Mouse (Mus musculus): ENCODE data around the gene Calm3. TPM values are rescaled to one million over a fixed set of nuclear protein-coding genes. Genes with fewer than 3 reads are reported as not detected.
A peak's percentile ranks its signal among the peaks of the same experiment; 100 is the strongest.

Gene Calm3
- polyA plus RNA-seq, 1 experiment, result 336 TPM

- Histone ChIP-seq H3K4me3 (no peak overlapping the region), H3K36me3 (ENCODE audit: control insufficient read depth, insufficient read depth) (peaks cover 3% of the 10 kb centered on the region), H3K4me2 (ENCODE audit: low read depth) (peak overlapping the region; percentile 44), H3ac (ENCODE audit: control insufficient read depth, insufficient read length) (no peak overlapping the region), H3K79me2 (ENCODE audit: control insufficient read depth, insufficient read depth) (peaks cover 9% of the 10 kb centered on the region), H3K27me3 (ENCODE audit: control insufficient read depth, insufficient read depth, insufficient read length) (no peaks in the 10 kb centered on the region)
- no peak for TF ChIP-seq E2F4 (IDR thresholded peaks at IDR 0.05; ENCODE audit: insufficient read depth)
- peak; percentile 61; the same call in 1 of the 2 replicates for TF ChIP-seq CEBPB (IDR thresholded peaks at IDR 0.05; ENCODE audit: insufficient read depth, poor library complexity, severe bottlenecking)
Measured at GRCm38 (mm10) chr7:16912360-16912759, 11.6 kb downstream of the Calm3 start.

- Histone ChIP-seq H3K79me2 (ENCODE audit: control insufficient read depth, insufficient read depth) (peaks cover 9% of the 10 kb centered on the region), H3K4me3 (no peak overlapping the region), H3K4me2 (ENCODE audit: low read depth) (peak overlapping the region; percentile 44), H3K36me3 (ENCODE audit: control insufficient read depth, insufficient read depth) (peaks cover under 1% of the 10 kb centered on the region), H3K27me3 (ENCODE audit: control insufficient read depth, insufficient read depth, insufficient read length) (no peaks in the 10 kb centered on the region), H3ac (ENCODE audit: control insufficient read depth, insufficient read length) (no peak overlapping the region)
- TF ChIP-seq MYOD1 (IDR thresholded peaks at IDR 0.05; ENCODE audit: control insufficient read depth in 1 of 3, insufficient read length in 2 of 3, low read depth in 2 of 3) (no peak), MAX (IDR thresholded peaks at IDR 0.05; ENCODE audit: low read depth) (no peak), TCF3 (IDR thresholded peaks at IDR 0.05; ENCODE audit: insufficient read length, low read depth) (no peak), MYOG (IDR thresholded peaks at IDR 0.05; ENCODE audit: control insufficient read depth in 1 of 3, insufficient read depth in 1 of 3, insufficient read length in 2 of 3, low read depth in 2 of 3) (no peak), REST (IDR thresholded peaks at IDR 0.05; ENCODE audit: insufficient read depth, insufficient read length) (no peak), SRF (IDR thresholded peaks at IDR 0.05; ENCODE audit: control insufficient read depth, insufficient read length, low read depth) (no peak), POLR2A (IDR thresholded peaks at IDR 0.05; ENCODE audit: insufficient read length, low read depth) (no peak), POLR2AphosphoS2 (IDR thresholded peaks at IDR 0.05; ENCODE audit: insufficient read length, low read depth) (no peak), CEBPB (IDR thresholded peaks at IDR 0.05; ENCODE audit: insufficient read depth, poor library complexity, severe bottlenecking) (no peak), E2F4 (IDR thresholded peaks at IDR 0.05; ENCODE audit: insufficient read depth) (no peak)
Measured at GRCm38 (mm10) chr7:16911904-16912303, 12.0 kb downstream of the Calm3 start.

GRCm38 (mm10) chr7:16909909-16910308 is 14.0 kb downstream of the Calm3 start:
- Histone ChIP-seq H3ac (ENCODE audit: control insufficient read depth, insufficient read length) (no peak overlapping the region), H3K79me2 (ENCODE audit: control insufficient read depth, insufficient read depth) (peaks cover 9% of the 10 kb centered on the region), H3K4me2 (ENCODE audit: low read depth) (peak overlapping the region; percentile 74), H3K36me3 (ENCODE audit: control insufficient read depth, insufficient read depth) (no peaks in the 10 kb centered on the region), H3K4me3 (peak overlapping the region; percentile 13), H3K27me3 (ENCODE audit: control insufficient read depth, insufficient read depth, insufficient read length) (no peaks in the 10 kb centered on the region)
- TF ChIP-seq MYOD1 (IDR thresholded peaks at IDR 0.05; ENCODE audit: control insufficient read depth in 1 of 3, insufficient read length in 2 of 3, low read depth in 2 of 3) (peak in 1 of 3 experiments; percentile 5), POLR2A (IDR thresholded peaks at IDR 0.05; ENCODE audit: insufficient read length, low read depth) (peak; percentile 50), TCF12 (IDR thresholded peaks at IDR 0.05; ENCODE audit: insufficient read depth, poor library complexity, severe bottlenecking) (no peak)

- Histone ChIP-seq H3K36me3 (ENCODE audit: control insufficient read depth, insufficient read depth) (no peaks in the 10 kb centered on the region), H3K27me3 (ENCODE audit: control insufficient read depth, insufficient read depth, insufficient read length) (no peaks in the 10 kb centered on the region), H3K4me3 (peak overlapping the region; percentile 13), H3K79me2 (ENCODE audit: control insufficient read depth, insufficient read depth) (peaks cover 9% of the 10 kb centered on the region), H3ac (ENCODE audit: control insufficient read depth, insufficient read length) (no peak overlapping the region), H3K4me2 (ENCODE audit: low read depth) (peak overlapping the region; percentile 74)
- no peak for TF ChIP-seq TCF12 (IDR thresholded peaks at IDR 0.05; ENCODE audit: insufficient read depth, poor library complexity, severe bottlenecking)
- TF ChIP-seq MYOD1 (IDR thresholded peaks at IDR 0.05; ENCODE audit: control insufficient read depth in 1 of 3, insufficient read length in 2 of 3, low read depth in 2 of 3), result peak in 2 of 3 experiments; percentile 32 to 78
- TF ChIP-seq REST (IDR thresholded peaks at IDR 0.05; ENCODE audit: insufficient read depth, insufficient read length), result no peak
- no peak for TF ChIP-seq E2F4 (IDR thresholded peaks at IDR 0.05; ENCODE audit: insufficient read depth)
- TF ChIP-seq MAX (IDR thresholded peaks at IDR 0.05; ENCODE audit: low read depth), result no peak
- no peak for TF ChIP-seq SRF (IDR thresholded peaks at IDR 0.05; ENCODE audit: control insufficient read depth, insufficient read length, low read depth)
- peak in 2 of 3 experiments; percentile 55 to 58 for TF ChIP-seq MYOG (IDR thresholded peaks at IDR 0.05; ENCODE audit: control insufficient read depth in 1 of 3, insufficient read depth in 1 of 3, insufficient read length in 2 of 3, low read depth in 2 of 3)
Measured at GRCm38 (mm10) chr7:16908859-16909258, 15.1 kb downstream of the Calm3 start.

GRCm38 (mm10) chr7:16908367-16908766 is 15.5 kb downstream of the Calm3 start:
- H3ac ChIP-seq (ENCODE audit: control insufficient read depth, insufficient read length), result no peak overlapping the region
- H3K4me2 ChIP-seq (ENCODE audit: low read depth), result peak overlapping the region; percentile 74
- H3K36me3 ChIP-seq (ENCODE audit: control insufficient read depth, insufficient read depth), result no peaks in the 10 kb centered on the region
- H3K4me3 ChIP-seq, result peak overlapping the region; percentile 13
- TF ChIP-seq MAX (IDR thresholded peaks at IDR 0.05; ENCODE audit: low read depth) (no peak), POLR2AphosphoS2 (IDR thresholded peaks at IDR 0.05; ENCODE audit: insufficient read length, low read depth) (no peak), CEBPB (IDR thresholded peaks at IDR 0.05; ENCODE audit: insufficient read depth, poor library complexity, severe bottlenecking) (no peak), E2F4 (IDR thresholded peaks at IDR 0.05; ENCODE audit: insufficient read depth) (no peak)
- peaks cover 9% of the 10 kb centered on the region for H3K79me2 ChIP-seq (ENCODE audit: control insufficient read depth, insufficient read depth)
- no peaks in the 10 kb centered on the region for H3K27me3 ChIP-seq (ENCODE audit: control insufficient read depth, insufficient read depth, insufficient read length)

GRCm38 (mm10) chr7:16907842-16908241 is 16.1 kb downstream of the Calm3 start:
- TF ChIP-seq USF1 (IDR thresholded peaks at IDR 0.05; ENCODE audit: low read depth) (no peak), POLR2A (IDR thresholded peaks at IDR 0.05; ENCODE audit: insufficient read length, low read depth) (no peak), CEBPB (IDR thresholded peaks at IDR 0.05; ENCODE audit: insufficient read depth, poor library complexity, severe bottlenecking) (no peak), MAX (IDR thresholded peaks at IDR 0.05; ENCODE audit: low read depth) (no peak), POLR2AphosphoS2 (IDR thresholded peaks at IDR 0.05; ENCODE audit: insufficient read length, low read depth) (no peak), MYOD1 (IDR thresholded peaks at IDR 0.05; ENCODE audit: control insufficient read depth in 1 of 3, insufficient read length in 2 of 3, low read depth in 2 of 3) (no peak), SRF (IDR thresholded peaks at IDR 0.05; ENCODE audit: control insufficient read depth, insufficient read length, low read depth) (no peak), TCF3 (IDR thresholded peaks at IDR 0.05; ENCODE audit: insufficient read length, low read depth) (no peak), MYOG (IDR thresholded peaks at IDR 0.05; ENCODE audit: control insufficient read depth in 1 of 3, insufficient read depth in 1 of 3, insufficient read length in 2 of 3, low read depth in 2 of 3) (no peak)
- Histone ChIP-seq H3K79me2 (ENCODE audit: control insufficient read depth, insufficient read depth) (peaks cover 9% of the 10 kb centered on the region), H3K36me3 (ENCODE audit: control insufficient read depth, insufficient read depth) (no peaks in the 10 kb centered on the region), H3K4me2 (ENCODE audit: low read depth) (peak overlapping the region; percentile 3), H3K4me3 (no peak overlapping the region), H3ac (ENCODE audit: control insufficient read depth, insufficient read length) (no peak overlapping the region), H3K27me3 (ENCODE audit: control insufficient read depth, insufficient read depth, insufficient read length) (no peaks in the 10 kb centered on the region)
